Mouse (Mus musculus) erythroid progenitor cell, adult 5-6 weeks (primary cell): ENCODE data around the gene AL607142.1. TPM values are rescaled to one million over a fixed set of nuclear protein-coding genes. Genes with fewer than 3 reads are reported as not detected.

Source experiments
- total RNA-seq, 2 experiments: library from RNA; stranded (forward) in 1 of 2; stranded (reverse) in 1 of 2; fragments of 150-400 nt in 1 of 2; fragments of 186-747, 209-891 nt in 1 of 2; gene quantifications; 2 replicates each; pipeline versions ENCODE4 v1.2.3 to v1.2.4; 2015 to 2017; ENCODE audit warnings: low replicate concordance in 2 of 2

Gene AL607142.1
- total RNA-seq, 2 experiments from 2014 or later: not detected

Other genes starting within 250 kb of the AL607142.1 start
- gene Edn2, start 96.2 kb downstream of the AL607142.1 start, total RNA-seq (2015; ENCODE audit: low replicate concordance): not detected in 2 replicates
- not detected in 2 replicates for gene Edn2, start 96.2 kb downstream of the AL607142.1 start, total RNA-seq (2017; ENCODE audit: low replicate concordance)
- not detected in 2 replicates for gene Foxo6, start 222.4 kb downstream of the AL607142.1 start, total RNA-seq (2015; ENCODE audit: low replicate concordance)
- not detected in 2 replicates for gene Foxo6, start 222.4 kb downstream of the AL607142.1 start, total RNA-seq (2017; ENCODE audit: low replicate concordance)